Comparison of ENCODE assay signal across 8 mouse cellular contexts in genomic region chr15:84509981-84510380, GRCm38 (mm10). TPM values are rescaled to one million over a fixed set of nuclear protein-coding genes. Genes with fewer than 3 reads are reported as not detected.
DNase-seq lines count a peak whose midpoint lies in the region; ATAC-seq lines count a peak whose summit lies in the region.

No protein-coding gene starts in this region.

- DNase-seq in cerebellum, postnatal 36 days: no peak
- DNase-seq in ovary, adult 18-20 months (ENCODE audit: low spot score): peak; percentile 36
- DNase-seq in ovary, postnatal 10 days (ENCODE audit: low spot score): no peak
- DNase-seq in layer of hippocampus, postnatal 14 days (ENCODE audit: low spot score in 2 of 2): peak; percentile 36 to 52
- DNase-seq in right cerebral cortex, postnatal 4 days: peak; percentile 23
- no peak for DNase-seq in c-Kit-positive CD71-positive TER-119-positive erythroid progenitor cells, embryonic 14.5 days (ENCODE audit: low spot score)
- no peak for DNase-seq in embryo, embryonic 9.5 days (ENCODE audit: extremely low spot score)

- ATAC-seq in cerebellum, adult (ENCODE audit: insufficient number of reproducible peaks, low FRiP score, low TSS enrichment): 0 out of 2 replicates have a peak, but pooled peaks have one; percentile 22

RNA-seq across cellular contexts. Expression of gene Rtl6, which starts 47.6 kb away (rescaled TPM):
- 10 to 100 TPM; 61.3 to 62.0 TPM for total RNA-seq in layer of hippocampus, postnatal 14 days (2021)

Comparison
In these comparisons a context has a peak if more than half of its experiments do, and no peak if none do; other contexts are left out.
1. DNase-seq: peak in ovary, adult 18-20 months (single experiment), layer of hippocampus, postnatal 14 days (2 of 2) and right cerebral cortex, postnatal 4 days (single experiment); none in cerebellum, postnatal 36 days (0 of 2), ovary, postnatal 10 days (single experiment), c-Kit-positive CD71-positive TER-119-positive erythroid progenitor cells, embryonic 14.5 days (single experiment) and embryo, embryonic 9.5 days (single experiment).